Mouse (Mus musculus) brain, embryonic 14.5 days (tissue): Measurements from ENCODE around the gene Unc13a.

ENCODE experiments used
- CTCF ChIP-seq: fragments of 200-500 bp; IDR thresholded peaks from 2 replicates; pipeline ENCODE4 v1.5.1; 2012; ENCODE audit warnings: inconsistent platforms, mild to moderate bottlenecking, moderate library complexity, borderline replicate concordance; ENCODE audit not compliant: insufficient read depth, insufficient read length; ENCODE audit errors: extremely low read depth
- POLR2A ChIP-seq: fragments of 200-500 bp; IDR thresholded peaks from 2 replicates; pipeline ENCODE4 v1.6.1; 2012; ENCODE audit warnings: mild to moderate bottlenecking, inconsistent platforms, borderline replicate concordance; ENCODE audit not compliant: poor library complexity, insufficient read depth, insufficient read length, severe bottlenecking; ENCODE audit errors: extremely low read depth

DNA sequence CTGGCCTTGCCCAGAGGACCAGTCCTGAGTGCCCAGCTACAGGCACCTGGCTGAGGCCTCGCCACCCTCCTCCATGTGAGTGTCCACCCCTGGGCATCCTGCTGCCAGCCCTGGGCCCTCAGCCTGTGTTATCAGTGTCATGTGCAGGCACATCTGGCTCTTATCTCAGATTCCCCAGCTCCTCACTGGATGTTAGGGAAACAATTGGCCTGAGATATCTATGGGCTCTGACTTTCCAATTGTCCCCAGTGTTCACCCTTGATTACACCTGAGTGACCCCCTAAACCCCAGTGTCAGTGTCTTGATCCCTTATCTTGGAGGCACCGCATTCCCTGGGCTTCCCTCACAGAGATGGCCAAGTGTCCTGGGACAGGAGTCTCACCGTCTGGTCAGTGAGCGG is 32.2 kb downstream of the Unc13a start:
- TF ChIP-seq POLR2A: no peak
- no peak for TF ChIP-seq CTCF
